Mouse (Mus musculus) liver, embryonic 14.5 days (tissue): ENCODE measurements around the gene Rps23. TPM values are rescaled to one million over a fixed set of nuclear protein-coding genes. Genes with fewer than 3 reads are reported as not detected.
"Not testable (repeated sequence)": the region's sequence is repeated elsewhere in the genome, so short reads cannot be mapped to it uniquely, and the experiment has no call there.

Experiments used
- ATAC-seq: fragments of 200-750 bp; cut with Nextera tagmentation; 2 replicates; pipeline ENCODE4 v1.8.0; 2017; ENCODE audit warnings: moderate number of reproducible peaks, mild to moderate bottlenecking, moderate library complexity; ENCODE audit not compliant: insufficient read depth
- DNase-seq, 3 experiments: peaks; one replicate each; pipeline ENCODE4 v3.0.0-alpha.2; 2012 to 2013; ENCODE audit warnings: low read depth in 3 of 3, low spot score in 3 of 3
- H3K27ac ChIP-seq: fragments of 300-500 bp; sonication (generic); 2 replicates; pipeline ENCODE4 v1.5.1; 2014; ENCODE audit warnings: moderate library complexity, mild to moderate bottlenecking, control low read depth, inconsistent platforms
- H3K27me3 ChIP-seq: fragments of 300-500 bp; sonication (generic); 2 replicates; pipeline ENCODE4 v1.6.1; 2014; ENCODE audit warnings: mild to moderate bottlenecking, low read length, moderate library complexity; ENCODE audit not compliant: control insufficient read depth, insufficient read depth
- H3K36me3 ChIP-seq: fragments of 300-500 bp; sonication (generic); replicated peaks from 2 replicates; pipeline ENCODE4 v1.6.1; 2014; ENCODE audit warnings: low read depth; ENCODE audit not compliant: control insufficient read depth, insufficient read depth
- H3K4me1 ChIP-seq, 2 experiments: fragments of 200-500 bp in 1 of 2; fragments of 300-500 bp in 1 of 2; sonication (generic) in 1 of 2; replicated peaks; 2 replicates each; pipeline ENCODE4 v1.6.1; 2012 to 2014; ENCODE audit warnings: antibody characterized with exemption in 1 of 2, inconsistent platforms in 1 of 2, low read length in 1 of 2; ENCODE audit not compliant: control insufficient read depth in 2 of 2, insufficient read depth in 2 of 2
- H3K4me2 ChIP-seq: fragments of 300-500 bp; sonication (generic); 2 replicates; pipeline ENCODE4 v1.6.1; 2014; ENCODE audit warnings: low read depth, mild to moderate bottlenecking, control low read depth, moderate library complexity
- H3K4me3 ChIP-seq, 2 experiments: fragments of 200-500 bp in 1 of 2; fragments of 300-500 bp in 1 of 2; sonication (generic) in 1 of 2; 2 replicates each; pipeline ENCODE4 v1.5.1; 2012 to 2014; ENCODE audit warnings: low read depth in 2 of 2, low read length in 2 of 2, mild to moderate bottlenecking in 2 of 2, control low read depth in 1 of 2, inconsistent platforms in 1 of 2, moderate library complexity in 1 of 2; ENCODE audit not compliant: insufficient read depth in 1 of 2
- H3K9ac ChIP-seq: fragments of 300-500 bp; sonication (generic); replicated peaks from 2 replicates; pipeline ENCODE4 v1.6.1; 2014; ENCODE audit warnings: mild to moderate bottlenecking, control low read depth, moderate library complexity
- H3K9me3 ChIP-seq: fragments of 300-500 bp; sonication (generic); 2 replicates; pipeline ENCODE4 v1.6.1; 2016; ENCODE audit warnings: low read length, mixed read lengths; ENCODE audit not compliant: control insufficient read depth
- CTCF ChIP-seq: IDR thresholded peaks from 2 replicates; pipeline ENCODE4 v1.5.1; 2016; ENCODE audit warnings: antibody characterized with exemption, low read depth, control low read depth
- EP300 ChIP-seq: IDR thresholded peaks from 2 replicates; pipeline ENCODE4 v1.6.1; 2016; ENCODE audit warnings: antibody characterized with exemption, low read depth
- WGBS: fragments of 180-500 bp; shearing (Covaris S2); extraction: QIAGEN DNeasy Blood & Tissue Kit; methylation state at CpG from one replicate; pipeline ENCODE4 v1.1.7; 2014; ENCODE audit not compliant: insufficient replicate concordance; 5-methylcytosine and 5-hydroxymethylcytosine counted together
- polyA plus RNA-seq, 2 experiments: library from polyadenylated mRNA; depleted of rRNA in 1 of 2; stranded (reverse) in 1 of 2; unstranded in 1 of 2; fragments of >200 nt; fragmentation: Nextera tagmentation in 1 of 2; extraction: Ambion mirVana in 1 of 2; gene quantifications; 2 replicates each; pipeline versions ENCODE4 v1.2.1 to v1.2.3; 2012 to 2014

Rps23 gene
- polyA plus RNA-seq, 2 experiments = 215 to 1,036 TPM

- no peak overlapping the region for H3K4me2 ChIP-seq
- WGBS = 77% methylated on average over 12 of the region's 12 CpGs
- H3K4me1 ChIP-seq = no peaks in the 10 kb centered on the region
These were observed 15.4 kb upstream of the Rps23 start for GRCm38 (mm10) chr13:90907376-90907775.

DNA sequence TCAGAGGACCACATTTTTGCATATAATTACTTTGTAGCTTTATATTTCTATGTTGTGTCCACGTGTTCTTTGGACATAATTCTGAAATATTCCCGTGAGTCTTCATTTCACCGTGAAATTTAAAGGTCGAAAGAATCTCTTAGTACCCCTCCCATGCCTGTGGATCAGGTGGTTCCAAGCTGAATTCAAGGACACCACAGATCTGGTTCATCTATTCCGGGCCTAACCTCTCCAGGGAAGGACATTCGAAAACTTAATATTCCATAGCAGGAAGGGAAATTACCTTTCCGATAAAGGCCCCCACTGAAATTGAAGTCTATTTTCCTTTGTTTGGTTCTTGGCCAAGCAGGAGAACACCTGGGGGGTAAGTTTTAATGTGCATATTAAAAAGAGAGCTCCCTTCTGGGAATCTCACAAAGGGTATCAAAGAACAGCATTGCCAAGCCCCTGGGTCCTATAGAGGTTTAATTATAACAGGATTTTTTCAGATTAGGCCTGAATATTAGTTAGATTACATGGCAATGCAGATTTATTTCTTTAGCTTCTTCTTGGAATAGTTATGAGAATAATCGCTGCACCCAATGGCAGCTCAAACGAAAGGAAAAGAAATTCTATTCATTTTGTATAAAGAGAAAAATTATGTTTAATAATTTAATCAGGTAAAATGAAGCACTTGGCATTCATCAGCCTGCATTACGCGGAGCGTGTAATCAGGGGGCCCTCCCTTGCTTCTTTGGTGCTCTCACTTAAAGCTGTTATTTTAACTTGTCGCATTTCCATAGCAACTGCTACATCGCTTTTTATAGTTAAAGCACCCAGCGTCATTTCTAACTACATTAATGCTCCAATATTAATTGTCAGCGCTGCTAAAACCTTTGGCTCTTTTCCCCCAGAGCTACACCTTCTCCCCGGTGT is 9.7 kb upstream of the Rps23 start:
- no peak overlapping the region for H3K4me3 ChIP-seq
- no peak overlapping the region for H3K27ac ChIP-seq
- no peak for TF ChIP-seq EP300
- no peak for TF ChIP-seq CTCF
- no peaks in the 10 kb centered on the region for H3K36me3 ChIP-seq
- no peaks in the 10 kb centered on the region for H3K4me1 ChIP-seq
- H3K9me3 ChIP-seq = no peaks in the 10 kb centered on the region
- 76% methylated on average over 17 of the region's 17 CpGs for WGBS
- no peak overlapping the region for H3K4me2 ChIP-seq
- DNase-seq = no peak
- H3K9ac ChIP-seq = no peak overlapping the region
- no peaks in the 10 kb centered on the region for H3K27me3 ChIP-seq
- no peak for ATAC-seq

More at GRCm38 (mm10) chr13:90907376-90907775, 15.4 kb upstream of the Rps23 start:
- H3K9me3 ChIP-seq = no peaks in the 10 kb centered on the region
- no peak for TF ChIP-seq EP300
- TF ChIP-seq CTCF = no peak
- DNase-seq = no peak
- H3K27me3 ChIP-seq = no peaks in the 10 kb centered on the region
- no peaks in the 10 kb centered on the region for H3K36me3 ChIP-seq
- no peak overlapping the region for H3K9ac ChIP-seq
- no peak for ATAC-seq
- H3K27ac ChIP-seq = no peak overlapping the region
- no peak overlapping the region for H3K4me3 ChIP-seq

DNA sequence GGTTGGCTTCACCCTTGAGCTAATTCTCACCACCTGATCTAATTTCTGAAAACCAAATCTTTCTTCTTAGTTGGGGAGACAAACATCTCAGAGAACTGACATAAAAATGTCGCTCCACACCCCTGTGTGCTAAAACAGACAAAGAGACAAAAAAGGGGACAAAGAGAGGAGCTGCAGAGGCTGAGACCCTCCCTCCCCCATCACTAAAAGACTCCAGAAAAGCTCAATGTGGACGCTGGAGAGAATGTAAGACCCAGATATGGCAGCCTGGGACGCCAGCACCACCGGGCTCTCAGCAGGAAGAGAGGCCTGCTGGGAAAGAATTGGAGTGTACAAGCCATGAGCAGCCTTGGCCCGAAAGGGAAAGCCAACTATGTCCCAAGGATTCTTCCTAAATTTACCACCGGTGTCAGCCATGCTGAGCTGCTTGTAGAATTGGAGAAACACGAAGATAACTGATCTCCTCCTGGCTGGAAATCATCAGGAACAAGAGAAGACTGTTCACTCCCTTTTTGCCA is 9.0 kb upstream of the Rps23 start:
- 47% methylated on average over 7 of the region's 7 CpGs for WGBS
- no peak overlapping the region for H3K4me3 ChIP-seq

GRCm38 (mm10) chr13:90914721-90915120 is 8.0 kb upstream of the Rps23 start:
- no peak overlapping the region for H3K9ac ChIP-seq
- no peak overlapping the region for H3K4me2 ChIP-seq
- ATAC-seq (no peak), DNase-seq (no peak)
- H3K27ac ChIP-seq = no peak overlapping the region
- WGBS = 72% methylated on average over 4 of the region's 4 CpGs
- no peak overlapping the region for H3K4me3 ChIP-seq
- H3K4me1 ChIP-seq = no peaks in the 10 kb centered on the region
- TF ChIP-seq CTCF (no peak), EP300 (no peak)
- H3K27me3 ChIP-seq = no peaks in the 10 kb centered on the region
- H3K9me3 ChIP-seq = no peaks in the 10 kb centered on the region
- H3K36me3 ChIP-seq = no peaks in the 10 kb centered on the region

More for the DNA sequence above, 9.0 kb upstream of the Rps23 start:
- Histone ChIP-seq H3K36me3 (no peaks in the 10 kb centered on the region), H3K9ac (no peak overlapping the region), H3K27me3 (no peaks in the 10 kb centered on the region), H3K4me2 (no peak overlapping the region), H3K9me3 (no peaks in the 10 kb centered on the region), H3K27ac (no peak overlapping the region), H3K4me1 (no peaks in the 10 kb centered on the region)
- TF ChIP-seq CTCF = no peak
- TF ChIP-seq EP300 = no peak
- ATAC-seq (no peak), DNase-seq (no peak)

DNA sequence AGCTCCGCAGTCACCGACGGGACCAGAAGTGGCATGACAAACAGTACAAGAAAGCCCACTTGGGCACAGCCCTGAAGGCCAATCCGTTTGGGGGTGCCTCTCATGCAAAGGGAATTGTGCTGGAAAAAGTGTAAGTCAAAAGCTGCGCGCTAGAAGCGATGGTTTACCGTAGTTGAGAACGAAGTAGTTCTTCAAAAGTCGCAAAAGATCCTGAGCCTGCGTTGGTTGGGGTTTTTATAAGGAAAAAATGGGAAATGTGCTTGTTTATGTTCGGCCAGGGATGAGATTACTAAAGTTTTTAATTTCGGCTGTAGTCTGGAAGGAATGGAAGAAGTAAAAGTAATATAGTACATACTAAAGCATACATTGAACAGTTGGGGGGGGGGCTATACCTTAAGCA is 859 bp downstream of the Rps23 start:
- not testable (repeated sequence) for ATAC-seq
- WGBS = 0% methylated on average over 13 of the region's 13 CpGs
- peak overlapping the region; percentile 87 for H3K9ac ChIP-seq

More for the DNA sequence above, 859 bp downstream of the Rps23 start:
- not testable (repeated sequence) for H3K27me3 ChIP-seq, DNase-seq, H3K9me3 ChIP-seq, H3K4me1 ChIP-seq
- Histone ChIP-seq H3K4me3 (peak overlapping the region; percentile 91 to 95), H3K4me2 (peak overlapping the region; percentile 80), H3K36me3 (peaks cover 18% of the 10 kb centered on the region), H3K27ac (peak overlapping the region; percentile 49)
